Mouse (Mus musculus): ENCODE measurements around the gene Tlk2. TPM values are rescaled to one million over a fixed set of nuclear protein-coding genes. Genes with fewer than 3 reads are reported as not detected.
A peak's percentile ranks its signal among the peaks of the same experiment; 100 is the strongest.

Gene Tlk2
- polyA plus RNA-seq, 1 experiment = 33.3 TPM

DNA sequence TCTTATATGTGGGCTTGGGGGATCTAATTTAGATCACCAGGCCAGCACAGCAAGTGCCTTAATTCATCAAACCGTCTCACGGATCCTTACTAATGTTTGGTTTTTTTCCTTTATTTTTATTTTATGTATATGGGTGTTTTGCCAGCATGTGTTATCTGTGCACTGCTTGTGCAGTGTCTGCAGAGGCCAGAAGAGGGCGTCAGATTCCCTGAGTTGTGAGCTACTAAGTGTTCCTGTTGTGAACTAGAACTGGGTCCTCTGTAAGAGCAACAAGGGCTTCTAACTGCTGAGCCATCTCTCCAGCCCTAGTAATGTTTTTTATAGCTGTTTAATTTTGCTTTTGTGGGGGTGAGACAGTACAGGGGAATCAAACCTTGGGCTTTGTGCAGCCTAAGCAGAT is 23.8 kb downstream of the Tlk2 start:
- Histone ChIP-seq H3K27ac (ENCODE audit: control insufficient read depth, insufficient read depth, low read depth, low read length, poor library complexity) (no peak overlapping the region), H3K4me3 (replicated peaks; ENCODE audit: control insufficient read depth, low read depth, low read length) (no peak overlapping the region), H3K4me1 (ENCODE audit: control insufficient read depth, insufficient read depth, low read length) (no peaks in the 10 kb centered on the region; the same call in 1 of the 2 replicates)
- TF ChIP-seq POLR2A (IDR thresholded peaks at IDR 0.05; ENCODE audit: borderline replicate concordance, control insufficient read depth, low read depth, low read length) (no peak), CTCF (IDR thresholded peaks at IDR 0.05; ENCODE audit: control insufficient read depth, insufficient read depth, low read length) (peak; percentile 27; the same call in 1 of the 2 replicates)
- 70% methylated on average over 3 of the region's 3 CpGs for WGBS

GRCm38 (mm10) chr11:105210007-105210406 is 31.4 kb downstream of the Tlk2 start:
- TF ChIP-seq POLR2A (IDR thresholded peaks at IDR 0.05; ENCODE audit: borderline replicate concordance, control insufficient read depth, low read depth, low read length) (no peak), CTCF (IDR thresholded peaks at IDR 0.05; ENCODE audit: control insufficient read depth, insufficient read depth, low read length) (no peak)
- H3K4me3 ChIP-seq (replicated peaks; ENCODE audit: control insufficient read depth, low read depth, low read length) = no peak overlapping the region
- 91% methylated on average over 1 of the region's 1 CpGs for WGBS
- no peaks in the 10 kb centered on the region; the same call in 1 of the 2 replicates for H3K4me1 ChIP-seq (ENCODE audit: control insufficient read depth, insufficient read depth, low read length)
- no peak overlapping the region for H3K27ac ChIP-seq (ENCODE audit: control insufficient read depth, insufficient read depth, low read depth, low read length, poor library complexity)

DNA sequence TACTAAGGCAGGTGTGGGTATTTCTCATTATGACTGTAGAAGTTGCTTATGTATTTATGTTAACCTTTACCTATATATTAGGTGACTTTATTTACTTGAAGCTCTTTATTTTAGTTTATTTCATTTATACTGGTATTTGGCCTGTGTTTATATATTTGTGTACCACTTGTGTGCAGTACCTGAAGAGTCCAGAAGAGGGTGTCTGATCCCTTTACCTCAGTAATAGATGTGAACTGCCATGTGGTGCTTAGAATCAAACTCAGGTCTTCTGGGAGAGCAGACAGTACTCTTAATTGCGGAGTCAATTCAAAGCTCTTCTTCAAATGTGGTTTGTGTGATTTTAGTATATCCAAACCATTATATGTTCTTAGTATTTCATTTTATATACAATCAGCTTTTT is 35.6 kb downstream of the Tlk2 start:
- WGBS = 91% methylated on average over 1 of the region's 1 CpGs
- TF ChIP-seq POLR2A (IDR thresholded peaks at IDR 0.05; ENCODE audit: borderline replicate concordance, control insufficient read depth, low read depth, low read length) = no peak
- TF ChIP-seq CTCF (IDR thresholded peaks at IDR 0.05; ENCODE audit: control insufficient read depth, insufficient read depth, low read length) = no peak

DNA sequence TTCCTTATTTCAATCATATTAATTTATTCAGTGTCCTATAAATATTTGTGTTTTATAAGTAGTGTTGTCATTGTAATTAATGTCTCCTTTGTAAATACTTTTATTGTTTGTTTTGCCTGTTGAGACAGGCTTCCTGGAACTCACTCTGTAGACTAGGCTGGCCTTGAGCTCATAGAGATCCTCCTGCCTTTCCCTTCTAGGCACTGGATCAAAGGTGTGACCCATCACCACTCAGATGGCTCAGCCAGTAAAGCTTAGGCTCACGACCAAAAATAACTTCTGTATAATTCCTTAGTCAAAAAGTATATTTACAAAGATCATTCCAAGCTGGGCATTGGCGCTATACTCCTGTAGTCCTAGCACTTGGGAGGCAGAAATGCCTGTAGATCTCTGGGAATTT is 39.2 kb downstream of the Tlk2 start:
- TF ChIP-seq CTCF (IDR thresholded peaks at IDR 0.05; ENCODE audit: control insufficient read depth, insufficient read depth, low read length) = no peak
- 89% methylated on average over 2 of the region's 2 CpGs for WGBS
- no peak overlapping the region for H3K27ac ChIP-seq (ENCODE audit: control insufficient read depth, insufficient read depth, low read depth, low read length, poor library complexity)
- no peak overlapping the region for H3K4me3 ChIP-seq (replicated peaks; ENCODE audit: control insufficient read depth, low read depth, low read length)
- H3K4me1 ChIP-seq (ENCODE audit: control insufficient read depth, insufficient read depth, low read length) = no peaks in the 10 kb centered on the region

More for the DNA sequence above, 35.6 kb downstream of the Tlk2 start:
- no peak overlapping the region for H3K4me3 ChIP-seq (replicated peaks; ENCODE audit: control insufficient read depth, low read depth, low read length)
- H3K4me1 ChIP-seq (ENCODE audit: control insufficient read depth, insufficient read depth, low read length) = no peaks in the 10 kb centered on the region
- no peak overlapping the region for H3K27ac ChIP-seq (ENCODE audit: control insufficient read depth, insufficient read depth, low read depth, low read length, poor library complexity)

GRCm38 (mm10) chr11:105234501-105234900 is 55.9 kb downstream of the Tlk2 start:
- H3K27ac ChIP-seq (ENCODE audit: control insufficient read depth, insufficient read depth, low read depth, low read length, poor library complexity) = no peak overlapping the region
- WGBS = 96% methylated on average over 2 of the region's 2 CpGs
- no peak for TF ChIP-seq POLR2A (IDR thresholded peaks at IDR 0.05; ENCODE audit: borderline replicate concordance, control insufficient read depth, low read depth, low read length)
- no peak for TF ChIP-seq CTCF (IDR thresholded peaks at IDR 0.05; ENCODE audit: control insufficient read depth, insufficient read depth, low read length)

GRCm38 (mm10) chr11:105240991-105241390 is 62.4 kb downstream of the Tlk2 start:
- no peaks in the 10 kb centered on the region for H3K4me1 ChIP-seq (ENCODE audit: control insufficient read depth, insufficient read depth, low read length)
- TF ChIP-seq CTCF (IDR thresholded peaks at IDR 0.05; ENCODE audit: control insufficient read depth, insufficient read depth, low read length) (no peak), POLR2A (IDR thresholded peaks at IDR 0.05; ENCODE audit: borderline replicate concordance, control insufficient read depth, low read depth, low read length) (no peak)

More at GRCm38 (mm10) chr11:105234501-105234900, 55.9 kb downstream of the Tlk2 start:
- Histone ChIP-seq H3K4me3 (replicated peaks; ENCODE audit: control insufficient read depth, low read depth, low read length) (no peak overlapping the region), H3K4me1 (ENCODE audit: control insufficient read depth, insufficient read depth, low read length) (no peaks in the 10 kb centered on the region)

DNA sequence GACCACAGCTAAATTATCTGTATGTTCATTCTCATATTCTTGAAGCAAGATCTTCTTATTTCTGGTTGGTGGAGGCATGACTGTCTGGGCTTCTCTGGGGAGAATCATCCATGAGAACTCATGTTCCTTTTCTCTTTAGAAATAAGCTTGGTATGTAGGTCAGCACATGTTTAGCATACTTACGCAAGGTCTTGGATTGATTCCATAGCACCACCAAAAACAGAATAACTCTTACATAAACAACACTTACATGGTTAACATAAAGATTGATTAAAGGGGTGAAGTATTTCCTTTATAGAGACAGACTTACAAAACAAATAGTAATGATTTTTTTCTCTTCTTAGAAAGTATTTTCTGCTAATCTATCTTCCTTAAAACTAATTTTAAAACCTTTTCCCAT is 67.8 kb downstream of the Tlk2 start:
- no peak for TF ChIP-seq POLR2A (IDR thresholded peaks at IDR 0.05; ENCODE audit: borderline replicate concordance, control insufficient read depth, low read depth, low read length)
- no peak for TF ChIP-seq CTCF (IDR thresholded peaks at IDR 0.05; ENCODE audit: control insufficient read depth, insufficient read depth, low read length)
- WGBS = 93% methylated on average over 1 of the region's 1 CpGs
- no peak overlapping the region for H3K4me3 ChIP-seq (replicated peaks; ENCODE audit: control insufficient read depth, low read depth, low read length)
- H3K27ac ChIP-seq (ENCODE audit: control insufficient read depth, insufficient read depth, low read depth, low read length, poor library complexity) = no peak overlapping the region
- no peaks in the 10 kb centered on the region for H3K4me1 ChIP-seq (ENCODE audit: control insufficient read depth, insufficient read depth, low read length)

More at GRCm38 (mm10) chr11:105240991-105241390, 62.4 kb downstream of the Tlk2 start:
- H3K4me3 ChIP-seq (replicated peaks; ENCODE audit: control insufficient read depth, low read depth, low read length) = no peak overlapping the region
- no peak overlapping the region for H3K27ac ChIP-seq (ENCODE audit: control insufficient read depth, insufficient read depth, low read depth, low read length, poor library complexity)

- 88% methylated on average over 6 of the region's 6 CpGs for WGBS
- H3K4me1 ChIP-seq (ENCODE audit: control insufficient read depth, insufficient read depth, low read length) = no peaks in the 10 kb centered on the region
- H3K27ac ChIP-seq (ENCODE audit: control insufficient read depth, insufficient read depth, low read depth, low read length, poor library complexity) = no peak overlapping the region
These were observed 68.2 kb downstream of the Tlk2 start for GRCm38 (mm10) chr11:105246785-105247184.

GRCm38 (mm10) chr11:105247321-105247720 is 68.7 kb downstream of the Tlk2 start:
- H3K4me3 ChIP-seq (replicated peaks; ENCODE audit: control insufficient read depth, low read depth, low read length) = no peak overlapping the region
- no peaks in the 10 kb centered on the region for H3K4me1 ChIP-seq (ENCODE audit: control insufficient read depth, insufficient read depth, low read length)
- 92% methylated on average over 5 of the region's 5 CpGs for WGBS
- TF ChIP-seq POLR2A (IDR thresholded peaks at IDR 0.05; ENCODE audit: borderline replicate concordance, control insufficient read depth, low read depth, low read length) (no peak), CTCF (IDR thresholded peaks at IDR 0.05; ENCODE audit: control insufficient read depth, insufficient read depth, low read length) (no peak)
- no peak overlapping the region for H3K27ac ChIP-seq (ENCODE audit: control insufficient read depth, insufficient read depth, low read depth, low read length, poor library complexity)

More at GRCm38 (mm10) chr11:105246785-105247184, 68.2 kb downstream of the Tlk2 start:
- H3K4me3 ChIP-seq (replicated peaks; ENCODE audit: control insufficient read depth, low read depth, low read length) = no peak overlapping the region
- TF ChIP-seq CTCF (IDR thresholded peaks at IDR 0.05; ENCODE audit: control insufficient read depth, insufficient read depth, low read length) (no peak), POLR2A (IDR thresholded peaks at IDR 0.05; ENCODE audit: borderline replicate concordance, control insufficient read depth, low read depth, low read length) (no peak)
